Mouse (Mus musculus): ENCODE measurements around the gene Elfn2.

Elfn2 gene

DNA sequence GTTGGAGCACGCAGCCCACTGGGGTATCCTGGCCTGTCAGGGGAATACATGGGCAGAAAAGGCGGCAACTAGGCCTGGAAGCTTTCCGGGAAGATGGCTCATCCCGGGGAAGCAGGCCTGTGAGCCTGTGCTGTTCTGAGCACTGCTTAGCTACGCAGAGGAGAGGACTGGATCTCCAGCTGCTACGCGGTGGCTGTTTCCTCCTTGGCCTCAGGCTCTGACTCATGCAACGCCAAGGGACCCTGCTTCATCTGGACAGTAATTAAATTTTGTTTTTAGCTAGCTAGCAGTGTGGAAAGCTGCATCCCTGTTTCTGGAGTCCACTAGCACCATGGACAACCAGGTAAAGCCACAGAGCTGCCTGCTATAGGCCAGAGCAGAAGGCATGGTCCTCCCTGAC, 36.8 kb downstream of the Elfn2 start:
- DNase-seq (ENCODE audit: low read depth, low spot score) = no peak

DNA sequence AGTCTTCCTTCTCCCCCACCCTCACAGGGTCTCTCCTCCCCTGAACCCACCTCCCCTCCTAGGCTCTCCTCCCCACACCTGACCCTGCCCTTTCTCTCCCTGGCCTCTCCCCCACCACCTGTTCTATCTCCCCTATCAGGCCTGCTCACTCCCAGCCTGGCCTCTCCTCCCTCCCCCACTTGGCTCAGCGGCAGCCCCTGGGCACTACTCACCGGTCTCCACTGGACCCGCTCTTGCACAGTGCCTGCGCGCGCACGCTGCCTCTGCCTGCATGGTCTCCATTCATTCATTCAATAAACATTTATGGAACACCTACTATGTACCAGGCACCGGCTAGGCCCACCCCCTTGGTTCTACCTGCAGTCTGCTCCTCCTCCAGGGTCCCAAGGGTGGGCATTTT, 37.3 kb downstream of the Elfn2 start:
- no peak for DNase-seq (ENCODE audit: low read depth, low spot score)

DNA sequence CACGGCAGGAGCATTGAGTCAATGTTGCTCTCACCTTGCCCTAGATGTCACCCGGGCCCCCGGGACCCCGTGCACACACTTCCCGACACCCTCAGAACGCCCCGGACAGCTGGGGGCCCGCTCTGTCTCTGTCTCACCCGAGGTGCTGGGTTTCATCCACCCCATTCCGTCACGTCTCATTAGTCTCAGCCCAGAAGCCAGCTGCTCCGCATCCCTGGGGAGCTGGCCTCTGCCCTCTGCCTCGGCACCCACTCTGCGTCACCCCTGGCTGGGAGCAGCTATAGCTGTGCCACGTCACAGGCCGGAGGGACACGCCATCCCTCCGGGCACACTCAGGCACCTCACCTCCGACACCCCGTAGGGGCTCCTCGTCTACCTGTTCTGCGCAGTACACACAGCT, 38.3 kb downstream of the Elfn2 start:
- peak; percentile 56 for DNase-seq (ENCODE audit: low read depth, low spot score)

DNA sequence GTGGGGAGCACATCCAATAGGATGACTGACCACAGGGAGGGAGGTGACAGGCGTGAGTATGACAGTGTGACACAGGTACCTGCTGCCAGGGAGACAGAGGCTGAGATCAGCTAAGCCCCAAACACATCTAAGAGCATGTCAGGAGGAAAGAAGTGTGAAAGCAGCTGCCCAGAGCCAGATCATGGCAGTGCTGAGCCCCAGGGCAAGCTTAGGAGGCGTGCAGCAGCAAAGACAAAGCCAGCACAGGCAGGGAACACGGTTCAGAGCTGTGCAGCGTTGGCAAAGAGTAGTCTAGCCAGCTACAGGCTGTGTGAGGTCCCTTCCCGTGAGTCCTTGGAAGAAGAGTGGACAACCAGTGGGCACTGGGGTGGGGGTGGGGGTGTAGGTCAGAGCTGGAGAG, 40.9 kb downstream of the Elfn2 start:
- no peak for DNase-seq (ENCODE audit: low read depth, low spot score)

DNA sequence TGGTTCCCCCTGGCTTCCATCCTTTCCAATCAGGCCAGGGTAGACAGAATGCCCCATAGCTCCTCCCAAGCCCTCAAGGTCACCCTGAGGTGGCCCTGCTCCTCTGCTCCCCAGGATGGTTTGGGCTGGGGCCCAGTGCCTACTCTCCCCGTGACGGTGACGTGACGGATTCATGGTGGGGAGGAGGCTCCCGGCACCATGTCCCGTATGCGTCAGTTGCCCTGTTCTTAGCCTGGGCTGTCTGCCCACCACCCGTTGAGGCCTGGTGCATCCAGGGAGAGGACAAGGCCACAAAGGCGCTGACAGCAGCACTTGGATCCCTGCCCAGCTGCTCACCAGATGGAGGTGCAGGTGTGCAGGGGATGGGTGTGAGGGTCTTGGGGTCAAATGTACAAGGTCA, 41.6 kb downstream of the Elfn2 start:
- no peak for DNase-seq (ENCODE audit: low read depth, low spot score)

DNA sequence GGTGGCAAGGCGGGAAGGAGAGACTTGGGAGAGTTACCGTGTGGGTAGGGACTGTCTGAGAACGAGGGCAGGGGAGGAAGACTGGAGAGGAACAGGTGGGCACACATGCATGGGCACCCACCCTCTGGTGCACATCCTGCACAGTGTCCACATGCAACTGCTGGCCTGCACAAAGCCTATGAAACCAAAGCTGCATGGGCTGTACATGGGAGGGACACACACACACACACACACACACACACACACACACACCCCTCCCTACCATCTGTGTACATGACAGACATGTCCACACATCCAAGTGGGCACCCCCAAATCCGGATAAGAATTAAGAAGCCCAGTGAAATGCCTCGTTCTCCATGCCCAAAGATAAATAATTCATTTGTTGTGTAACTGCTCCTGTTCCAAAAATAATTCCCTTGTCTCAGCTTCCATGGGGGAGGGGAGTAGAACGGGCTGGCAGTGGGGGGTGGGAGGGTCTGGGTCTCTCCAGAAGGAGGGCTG, 43.6 kb downstream of the Elfn2 start:
- no peak for DNase-seq (ENCODE audit: low read depth, low spot score)

DNA sequence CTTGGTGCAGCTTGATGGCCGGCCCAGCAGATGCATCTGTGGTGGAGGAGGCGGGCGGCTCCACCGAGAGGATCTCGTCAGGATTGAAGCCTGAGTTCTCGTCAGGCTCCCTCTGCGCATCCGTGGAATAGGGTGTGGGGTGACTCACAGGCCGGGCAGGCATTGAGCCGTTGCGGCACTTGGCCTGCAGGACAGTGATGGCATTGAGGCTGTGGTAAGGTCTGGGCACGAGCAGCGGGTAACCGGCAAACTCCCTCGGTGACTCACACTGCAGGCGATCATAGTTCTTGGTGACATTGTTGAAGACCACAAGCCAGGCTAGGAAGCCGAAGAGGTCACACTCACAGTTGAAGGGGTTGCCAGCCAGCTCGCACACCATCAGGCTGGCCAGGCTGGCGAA, 45.1 kb downstream of the Elfn2 start:
- DNase-seq (ENCODE audit: low read depth, low spot score) = no peak

DNA sequence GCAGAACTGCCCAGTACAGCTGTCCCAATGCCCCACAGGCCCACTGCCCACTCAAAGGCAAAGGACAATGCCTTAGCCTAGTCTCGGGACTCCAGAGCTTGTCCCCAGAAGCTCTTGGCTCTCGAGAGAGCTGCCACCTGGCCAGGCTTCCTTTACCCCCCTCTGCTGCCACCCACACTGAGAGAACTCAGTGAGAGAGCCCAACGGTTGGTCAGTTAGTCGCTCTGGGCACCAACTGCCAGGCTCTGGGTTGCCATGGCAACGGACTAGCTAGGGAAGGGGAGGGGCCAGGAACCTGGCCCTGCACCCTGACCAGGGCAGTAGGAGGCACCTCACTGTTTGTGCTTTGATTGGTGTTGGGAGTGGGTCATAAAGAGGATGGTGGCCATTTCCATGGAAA, 48.2 kb downstream of the Elfn2 start:
- DNase-seq (ENCODE audit: low read depth, low spot score) = peak; percentile 51

DNA sequence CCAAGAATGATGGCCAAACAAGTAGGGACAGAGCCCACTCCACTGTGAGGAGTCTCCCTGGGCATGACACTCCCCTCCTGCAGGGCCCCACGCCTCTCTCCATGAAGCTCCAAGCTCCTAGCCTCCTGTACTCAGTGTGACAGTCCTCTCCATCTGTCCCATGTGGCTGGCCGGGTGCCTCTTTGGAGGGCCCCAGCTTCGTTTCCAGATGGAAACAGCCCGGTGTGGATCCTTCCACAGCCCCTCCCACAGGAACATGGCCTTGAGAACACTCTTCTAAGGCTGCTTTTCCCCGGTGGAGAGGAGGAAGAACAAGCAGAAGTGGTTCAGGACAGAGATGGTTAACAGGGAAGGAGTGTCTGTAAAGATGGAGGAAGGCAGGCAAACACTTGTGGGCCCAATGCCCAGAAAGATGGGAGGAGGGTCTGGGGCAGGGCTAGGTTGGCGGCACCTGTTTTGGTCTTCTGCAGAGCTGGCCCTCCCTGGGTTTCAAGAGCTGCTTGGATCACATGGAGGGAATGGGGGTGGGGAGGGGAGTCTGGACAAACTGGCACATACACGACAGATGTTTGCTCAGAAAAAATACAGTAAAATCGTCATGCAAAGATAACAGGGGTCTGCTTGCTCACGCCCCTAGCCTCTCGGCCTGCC, 49.2 kb downstream of the Elfn2 start:
- no peak for DNase-seq (ENCODE audit: low read depth, low spot score)

DNA sequence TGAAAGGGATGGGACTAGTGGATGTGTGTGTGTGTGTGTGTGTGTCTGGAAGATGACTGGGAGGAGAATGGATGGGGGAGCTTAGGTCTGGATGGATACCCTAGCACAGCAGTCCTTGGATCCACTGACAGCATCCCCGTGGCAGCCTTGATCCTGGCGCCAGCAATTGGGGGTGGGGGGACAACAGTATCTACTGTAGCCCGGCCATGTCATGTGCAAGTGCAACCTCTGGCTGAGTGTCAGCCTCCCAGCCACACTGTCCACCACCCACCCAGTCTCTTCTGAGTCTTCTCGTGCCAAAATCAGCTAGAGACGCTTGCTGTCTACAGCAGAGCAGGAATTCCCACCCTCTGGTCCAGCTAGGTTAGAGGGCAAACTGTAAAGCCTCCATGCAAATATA, 54.3 kb downstream of the Elfn2 start:
- DNase-seq (ENCODE audit: low read depth, low spot score) = no peak

DNA sequence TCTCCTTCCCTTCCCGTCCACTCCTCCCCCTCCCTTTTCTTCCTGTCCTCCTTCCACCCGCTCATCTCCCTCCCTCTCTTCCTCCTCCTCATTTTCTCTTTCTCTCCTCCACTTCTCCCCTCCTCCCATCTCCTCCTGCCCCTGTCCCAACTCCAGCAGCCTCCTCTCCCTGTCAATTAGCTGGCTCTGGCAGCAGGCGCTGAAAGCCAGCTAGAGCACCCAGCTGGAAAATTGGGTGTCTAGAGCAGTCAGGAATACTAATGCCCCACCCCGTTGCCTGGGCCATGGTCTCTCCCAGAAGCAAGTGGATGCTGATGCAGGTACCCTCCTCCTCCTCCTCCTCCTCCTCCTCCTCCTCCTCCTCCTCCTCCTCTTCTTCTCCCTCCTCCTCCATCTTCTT, 67.4 kb downstream of the Elfn2 start:
- no peak for DNase-seq (ENCODE audit: low read depth, low spot score)

DNA sequence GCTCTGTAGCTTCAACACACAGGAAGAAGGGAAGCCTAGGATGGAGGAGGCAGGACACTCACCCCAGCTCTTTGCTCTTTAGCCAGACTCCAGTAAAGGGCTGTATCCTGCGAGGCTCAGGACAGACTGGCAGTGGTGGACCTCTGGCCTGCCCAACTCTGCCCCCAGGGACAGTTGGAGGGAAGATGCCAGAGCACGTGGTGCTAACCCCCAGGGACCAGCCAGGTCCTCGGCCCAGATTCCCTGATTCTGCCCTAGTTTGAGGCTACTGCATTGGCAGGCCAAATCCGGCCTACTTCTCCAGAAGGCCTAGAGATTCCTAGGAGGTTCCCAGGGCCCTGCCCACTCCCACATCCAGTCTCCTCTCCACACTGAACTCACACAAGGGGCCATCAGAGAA, 70.8 kb downstream of the Elfn2 start:
- no peak for DNase-seq (ENCODE audit: low read depth, low spot score)

DNA sequence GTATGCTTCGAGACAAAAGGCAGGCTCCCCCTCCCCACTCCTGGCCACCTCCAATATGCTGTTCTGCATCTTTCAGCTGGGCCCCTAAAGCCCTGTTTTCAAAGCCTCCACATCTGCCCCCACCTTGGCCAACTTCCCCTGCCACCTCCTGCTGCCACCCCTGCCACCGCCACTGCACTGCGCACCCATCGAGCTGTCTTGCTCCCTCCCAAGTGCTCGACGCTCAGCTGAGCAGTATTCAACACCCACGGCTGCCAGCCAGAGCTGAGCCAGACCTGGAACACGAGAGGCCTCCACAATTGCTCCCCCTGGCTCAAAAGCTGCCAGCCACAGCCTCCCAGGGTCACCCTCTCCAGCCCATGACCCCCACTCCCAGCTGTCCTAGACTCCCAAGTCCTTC, 74.0 kb downstream of the Elfn2 start:
- DNase-seq (ENCODE audit: low read depth, low spot score) = no peak

DNA sequence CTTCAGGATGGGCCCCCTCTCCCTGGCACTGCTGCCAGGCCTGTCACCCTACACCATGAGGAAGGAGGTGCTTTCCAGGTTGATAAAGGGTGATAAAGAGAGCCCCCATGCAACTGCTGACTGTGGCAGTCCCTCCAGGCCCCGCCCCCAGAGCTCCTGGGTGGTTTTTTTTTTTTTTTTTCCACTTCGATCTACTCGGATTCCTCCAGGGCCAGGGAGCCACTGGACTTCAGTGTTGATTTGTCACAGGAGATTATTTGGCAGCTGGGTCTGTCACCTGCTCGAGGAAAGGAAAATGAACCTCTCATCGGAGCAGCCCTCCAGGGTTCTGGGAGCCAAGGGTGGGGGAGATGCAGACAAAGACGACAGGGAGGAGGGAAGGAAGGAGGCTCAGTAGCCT, 74.9 kb downstream of the Elfn2 start:
- DNase-seq (ENCODE audit: low read depth, low spot score) = no peak

DNA sequence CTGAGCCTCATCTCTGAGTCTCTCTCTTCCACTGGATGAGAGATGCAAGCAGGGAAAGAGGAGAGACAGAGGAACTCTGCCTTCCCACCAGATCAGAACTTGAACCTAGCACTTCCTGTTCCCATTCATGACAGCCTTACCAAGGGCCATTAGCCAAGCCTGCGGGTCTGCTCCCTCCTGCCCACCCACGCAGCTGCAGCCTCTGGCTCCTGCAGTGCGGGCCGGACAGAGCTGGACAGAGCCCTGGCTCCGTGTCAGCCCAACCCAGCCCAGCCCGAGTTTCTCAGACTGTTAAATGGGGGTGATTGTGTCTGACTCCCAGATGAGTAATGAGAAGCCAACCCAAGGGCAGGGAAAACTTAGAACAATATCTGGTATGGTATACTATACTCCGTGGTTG, 83.3 kb downstream of the Elfn2 start:
- no peak for DNase-seq (ENCODE audit: low read depth, low spot score)

DNA sequence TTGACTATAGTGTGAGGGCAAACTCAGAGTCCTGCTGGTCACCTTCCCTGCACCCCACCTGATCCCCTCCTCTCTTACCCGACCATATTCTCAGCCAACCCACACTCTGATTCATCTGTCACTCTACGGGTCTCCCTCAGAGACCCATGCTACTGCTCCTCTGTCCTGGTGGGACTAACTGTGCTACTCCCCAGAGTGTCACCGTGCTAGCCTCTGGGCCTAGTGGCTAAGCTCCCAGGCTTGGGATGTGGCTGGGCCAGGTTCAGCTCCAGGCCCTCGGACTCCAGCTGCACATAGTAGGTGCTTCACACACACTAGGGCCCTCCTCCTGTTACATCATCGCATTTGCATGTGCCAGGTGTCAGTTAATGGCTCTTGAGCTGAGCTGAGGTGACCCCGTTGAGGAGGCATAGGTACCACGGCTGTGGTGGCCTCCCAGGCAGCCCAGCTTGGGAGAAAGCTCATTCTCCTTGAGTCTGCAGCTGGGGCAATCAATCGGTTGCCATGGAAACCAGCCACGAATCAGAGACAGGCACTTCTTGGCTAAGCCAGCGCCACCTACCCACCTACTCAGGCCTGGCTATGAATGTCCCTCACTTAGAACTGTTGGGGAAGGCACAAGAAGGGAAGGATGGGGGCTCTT, 84.4 kb downstream of the Elfn2 start:
- DNase-seq (ENCODE audit: low read depth, low spot score) = peak; percentile 85

DNA sequence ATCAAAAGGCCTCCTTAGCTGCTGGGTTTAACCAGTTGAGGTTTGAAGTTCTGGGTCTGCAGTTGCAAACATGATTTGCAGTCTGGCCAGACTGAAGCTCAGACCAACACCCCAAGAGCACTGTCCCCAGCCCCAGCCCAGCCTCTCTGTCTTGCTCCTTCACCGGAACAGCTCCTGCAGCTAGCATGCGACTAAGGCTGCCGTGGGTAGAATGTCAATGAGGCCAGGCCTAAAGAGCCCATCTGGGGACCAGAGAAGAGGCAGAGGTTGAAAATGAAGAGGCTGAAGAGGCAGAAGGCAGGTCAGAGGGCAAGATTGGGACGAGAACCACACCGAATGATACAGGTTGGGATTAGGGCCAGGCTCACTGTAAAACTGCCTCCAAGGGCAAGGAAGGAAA, 85.2 kb downstream of the Elfn2 start:
- DNase-seq (ENCODE audit: low read depth, low spot score) = peak; percentile 38

DNA sequence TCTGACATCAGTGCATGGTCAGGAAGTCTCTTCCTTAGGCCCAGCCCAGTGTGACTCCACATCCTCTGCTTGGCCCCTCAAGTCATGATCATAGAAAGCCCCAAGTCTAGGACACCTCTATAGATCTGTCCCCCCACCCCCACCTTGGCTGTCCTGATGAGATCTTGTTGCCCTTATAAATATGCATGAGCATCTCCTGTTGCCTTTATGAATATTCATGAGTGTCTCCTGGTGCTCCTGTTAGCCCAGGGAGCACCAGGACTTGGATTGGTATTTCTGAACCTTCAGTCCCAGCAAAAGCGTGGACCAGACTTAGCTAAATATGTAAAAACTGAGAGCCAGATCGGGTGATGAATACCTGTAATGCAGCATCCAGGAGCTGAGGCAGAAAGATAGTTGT, 86.2 kb downstream of the Elfn2 start:
- DNase-seq (ENCODE audit: low read depth, low spot score) = no peak

DNA sequence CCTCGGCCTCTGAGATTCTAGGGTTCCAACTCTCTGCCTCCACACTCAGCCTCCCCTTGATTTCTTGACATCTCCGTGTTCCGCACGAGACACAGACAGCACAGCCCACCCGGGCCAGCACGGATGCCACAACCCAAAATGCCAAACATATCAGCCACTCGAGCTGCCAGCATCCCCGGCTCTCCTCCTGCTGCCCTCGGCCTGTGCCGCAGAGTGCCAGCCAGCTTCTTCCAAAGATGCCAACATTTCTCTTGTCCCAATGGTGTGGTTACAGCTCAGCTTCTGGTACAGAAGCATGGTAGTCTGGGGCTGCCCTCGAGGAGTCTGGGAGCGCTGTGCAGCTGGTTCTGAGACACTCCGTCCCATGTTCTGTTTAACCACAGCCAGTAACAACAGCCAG, 92.3 kb downstream of the Elfn2 start:
- no peak for DNase-seq (ENCODE audit: low read depth, low spot score)

DNA sequence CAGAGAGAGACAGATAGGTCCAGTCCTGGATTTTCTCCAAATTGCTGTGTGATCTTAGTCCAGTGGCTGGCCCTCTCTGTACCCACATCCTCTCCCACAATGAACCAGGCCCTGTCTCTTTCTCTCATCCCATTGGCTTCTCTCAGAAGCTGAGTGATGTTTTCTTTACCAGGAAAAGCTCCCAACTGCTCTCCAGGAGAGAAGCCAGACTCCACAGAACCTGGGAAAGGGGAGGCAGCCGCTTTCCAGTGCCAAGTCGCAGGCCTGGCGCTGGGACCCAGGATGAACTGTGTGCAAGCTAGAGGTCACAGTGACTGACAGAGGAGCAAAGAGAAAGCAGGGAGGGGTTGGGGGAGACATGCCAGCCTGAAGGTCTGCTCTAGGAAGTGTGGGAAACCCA, 93.6 kb downstream of the Elfn2 start:
- DNase-seq (ENCODE audit: low read depth, low spot score) = no peak

DNA sequence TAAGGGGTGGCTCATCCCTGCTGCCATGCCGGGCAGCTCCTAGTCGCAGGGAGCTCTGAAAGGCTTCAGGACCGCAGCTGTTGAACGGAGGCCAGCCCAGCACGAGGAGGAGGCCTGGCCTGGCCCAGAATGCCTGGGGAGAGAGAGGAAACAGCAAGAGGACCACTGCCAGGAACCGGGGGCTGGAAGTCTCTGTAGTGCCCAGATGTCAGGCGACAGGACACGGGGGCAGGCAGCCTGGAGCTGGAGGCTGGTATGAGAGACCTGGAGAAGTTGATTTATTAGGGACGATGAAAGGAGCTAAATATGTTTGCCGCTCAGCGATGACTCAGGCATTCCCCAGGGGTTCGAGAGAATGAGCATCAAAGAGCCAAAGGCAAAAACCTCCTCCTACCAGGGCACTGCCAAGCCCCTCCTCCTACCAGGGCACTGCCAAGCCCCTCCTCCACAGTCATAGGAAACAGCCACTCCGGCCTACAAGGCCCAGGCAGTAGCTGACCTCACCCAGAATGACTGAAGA, 94.1 kb downstream of the Elfn2 start:
- peak; percentile 30 for DNase-seq (ENCODE audit: low read depth, low spot score)

DNA sequence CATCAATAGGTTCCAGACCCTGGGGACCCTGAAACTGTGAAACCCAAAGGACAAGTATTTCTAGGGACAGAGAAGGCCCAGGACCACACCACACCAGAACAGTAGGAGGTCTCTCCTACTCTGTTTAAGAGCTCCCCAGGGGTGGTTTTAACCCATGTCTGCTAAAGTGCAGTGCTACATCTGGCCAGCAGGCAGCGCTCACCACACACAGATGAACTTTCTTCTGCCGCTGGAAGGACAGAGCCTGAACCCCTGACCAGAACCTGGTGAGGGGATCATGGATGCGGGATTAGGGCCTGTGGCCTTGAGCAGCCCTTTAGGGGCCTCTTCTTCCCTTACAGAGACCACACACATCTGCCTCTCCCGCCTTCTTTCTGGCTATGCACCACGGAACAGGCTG, 95.1 kb downstream of the Elfn2 start:
- peak; percentile 79 for DNase-seq (ENCODE audit: low read depth, low spot score)
